Mouse (Mus musculus) kidney, embryonic 14.5 days (tissue): Measurements from ENCODE around the gene Dmp1. TPM values are rescaled to one million over a fixed set of nuclear protein-coding genes. Genes with fewer than 3 reads are reported as not detected.

Experiments used
- ATAC-seq: fragments of 200-750 bp; cut with Nextera tagmentation; 2 replicates; pipeline ENCODE4 v1.8.0; 2017; ENCODE audit warnings: moderate number of reproducible peaks, mild to moderate bottlenecking, moderate TSS enrichment, moderate library complexity; ENCODE audit not compliant: low FRiP score, low TSS enrichment
- H3K27ac ChIP-seq: fragments of 300-500 bp; sonication (generic); 2 replicates; pipeline ENCODE4 v1.5.1; 2014; ENCODE audit warnings: low read depth, mild to moderate bottlenecking, low read length, moderate library complexity, mixed read lengths
- H3K27me3 ChIP-seq: fragments of 300-500 bp; sonication (generic); 2 replicates; pipeline ENCODE4 v1.6.1; 2014; ENCODE audit warnings: mild to moderate bottlenecking, low read length; ENCODE audit not compliant: control insufficient read depth, insufficient read depth
- H3K36me3 ChIP-seq: fragments of 300-500 bp; sonication (generic); 2 replicates; pipeline ENCODE4 v1.6.1; 2014; ENCODE audit warnings: low read length, mixed read lengths; ENCODE audit not compliant: control insufficient read depth, insufficient read depth
- H3K4me1 ChIP-seq: fragments of 300-500 bp; sonication (generic); 2 replicates; pipeline ENCODE4 v1.6.1; 2014; ENCODE audit warnings: low read length, mixed read lengths; ENCODE audit not compliant: control insufficient read depth, insufficient read depth
- H3K4me2 ChIP-seq: fragments of 300-500 bp; sonication (generic); replicated peaks from 2 replicates; pipeline ENCODE4 v1.6.1; 2014; ENCODE audit warnings: low read depth, mild to moderate bottlenecking, low read length
- H3K4me3 ChIP-seq: fragments of 300-500 bp; sonication (generic); 2 replicates; pipeline ENCODE4 v1.5.1; 2014; ENCODE audit warnings: mild to moderate bottlenecking, low read length
- H3K9ac ChIP-seq: fragments of 300-500 bp; sonication (generic); 2 replicates; pipeline ENCODE4 v1.6.1; 2014; ENCODE audit warnings: low read depth, mild to moderate bottlenecking, low read length, moderate library complexity
- H3K9me3 ChIP-seq: fragments of 300-500 bp; sonication (generic); 2 replicates; pipeline ENCODE4 v1.6.1; 2016; ENCODE audit warnings: low read length; ENCODE audit not compliant: control insufficient read depth
- whole genome bisulfite sequencing: fragments of 180-500 bp; shearing (Covaris S2); extraction: QIAGEN DNeasy Blood & Tissue Kit; methylation state at CpG from one replicate; pipeline ENCODE4 v1.1.7; 2014; 5-methylcytosine and 5-hydroxymethylcytosine counted together
- polyA plus RNA-seq: library from polyadenylated mRNA; unstranded; fragments of >200 nt; fragmentation: Nextera tagmentation; extraction: Ambion mirVana; gene quantifications from 2 replicates; pipeline ENCODE4 v1.2.1, GENCODE M21; 2014

The Dmp1 gene
- not detected in 2 replicates for polyA plus RNA-seq

GRCm38 (mm10) chr5:104202351-104202750, at the start of gene Dmp1:
TSS of gene Dmp1 (plus strand) at chr5:104202613.
- H3K36me3 ChIP-seq = no peaks in the 10 kb centered on the region
- no peak within 1 kb of the TSS for H3K4me2 ChIP-seq
- no peaks in the 10 kb centered on the region for H3K4me1 ChIP-seq
- H3K27ac ChIP-seq = no peak within 1 kb of the TSS
- no peak within 1 kb of the TSS for H3K4me3 ChIP-seq
- no peak within 1 kb of the TSS for H3K9ac ChIP-seq
- H3K9me3 ChIP-seq = no peaks in the 10 kb centered on the region
- no peaks in the 10 kb centered on the region for H3K27me3 ChIP-seq
- ATAC-seq = no peak
- WGBS = 66% methylated on average over 5 of the region's 5 CpGs

- H3K9ac ChIP-seq = no peak overlapping the region
- no peaks in the 10 kb centered on the region for H3K4me1 ChIP-seq
- no peak for ATAC-seq
- WGBS = 90% methylated on average over 7 of the region's 7 CpGs
- H3K27ac ChIP-seq = no peak overlapping the region
- no peaks in the 10 kb centered on the region for H3K36me3 ChIP-seq
- H3K4me3 ChIP-seq = no peak overlapping the region
- H3K27me3 ChIP-seq = no peaks in the 10 kb centered on the region
- no peaks in the 10 kb centered on the region for H3K9me3 ChIP-seq
- H3K4me2 ChIP-seq = no peak overlapping the region
Measured at GRCm38 (mm10) chr5:104157701-104158100, 44.7 kb upstream of the Dmp1 start.

GRCm38 (mm10) chr5:104158332-104159052, 43.9 kb upstream of the Dmp1 start:
- Histone ChIP-seq H3K27me3 (no peaks in the 10 kb centered on the region), H3K4me2 (no peak overlapping the region), H3K9me3 (no peaks in the 10 kb centered on the region), H3K36me3 (no peaks in the 10 kb centered on the region), H3K4me3 (no peak overlapping the region), H3K9ac (no peak overlapping the region), H3K4me1 (no peaks in the 10 kb centered on the region), H3K27ac (no peak overlapping the region)
- ATAC-seq = no peak
- WGBS = 77% methylated on average over 7 of the region's 7 CpGs

- no peak overlapping the region for H3K27ac ChIP-seq
- no peak overlapping the region for H3K4me2 ChIP-seq
- no peak overlapping the region for H3K9ac ChIP-seq
- H3K4me3 ChIP-seq = no peak overlapping the region
- H3K27me3 ChIP-seq = no peaks in the 10 kb centered on the region
- H3K36me3 ChIP-seq = no peaks in the 10 kb centered on the region
- WGBS = 73% methylated on average over 3 of the region's 3 CpGs
- no peaks in the 10 kb centered on the region for H3K4me1 ChIP-seq
- no peak for ATAC-seq
- H3K9me3 ChIP-seq = no peaks in the 10 kb centered on the region
Measured at GRCm38 (mm10) chr5:104160581-104160980, 41.8 kb upstream of the Dmp1 start.

- Histone ChIP-seq H3K9me3 (no peaks in the 10 kb centered on the region), H3K36me3 (no peaks in the 10 kb centered on the region), H3K4me3 (no peak overlapping the region), H3K4me1 (no peaks in the 10 kb centered on the region), H3K9ac (no peak overlapping the region), H3K4me2 (no peak overlapping the region), H3K27me3 (no peaks in the 10 kb centered on the region), H3K27ac (no peak overlapping the region)
- ATAC-seq = peak; percentile 57; the same call in 1 of the 2 replicates
- 58% methylated on average over 1 of the region's 1 CpGs for WGBS
Measured at GRCm38 (mm10) chr5:104161390-104161789, 41.0 kb upstream of the Dmp1 start.

GRCm38 (mm10) chr5:104163536-104163935, 38.9 kb upstream of the Dmp1 start:
- Histone ChIP-seq H3K9me3 (no peaks in the 10 kb centered on the region), H3K9ac (no peak overlapping the region), H3K4me3 (no peak overlapping the region), H3K27me3 (no peaks in the 10 kb centered on the region), H3K4me2 (no peak overlapping the region), H3K4me1 (no peaks in the 10 kb centered on the region), H3K27ac (no peak overlapping the region), H3K36me3 (no peaks in the 10 kb centered on the region)
- no peak for ATAC-seq
- WGBS = 84% methylated on average over 4 of the region's 4 CpGs

- no peaks in the 10 kb centered on the region for H3K36me3 ChIP-seq
- no peak within 1 kb of the TSS for H3K27ac ChIP-seq
- no peak within 1 kb of the TSS for H3K9ac ChIP-seq
- H3K9me3 ChIP-seq = no peaks in the 10 kb centered on the region
- no peak within 1 kb of the TSS for H3K4me2 ChIP-seq
- 84% methylated on average over 7 of the region's 7 CpGs for WGBS
- no peak for ATAC-seq
- no peak within 1 kb of the TSS for H3K4me3 ChIP-seq
- no peaks in the 10 kb centered on the region for H3K4me1 ChIP-seq
- no peaks in the 10 kb centered on the region for H3K27me3 ChIP-seq
Measured at GRCm38 (mm10) chr5:104170412-104170811, 32.0 kb upstream of the Dmp1 start, which contains the start of gene Dspp. TSS of gene Dspp (plus strand) at chr5:104170712.

- Histone ChIP-seq H3K4me2 (no peak overlapping the region), H3K27me3 (no peaks in the 10 kb centered on the region), H3K9ac (no peak overlapping the region), H3K4me3 (no peak overlapping the region), H3K36me3 (no peaks in the 10 kb centered on the region), H3K9me3 (no peaks in the 10 kb centered on the region), H3K27ac (no peak overlapping the region), H3K4me1 (no peaks in the 10 kb centered on the region)
- ATAC-seq = no peak
- WGBS = 91% methylated on average over 6 of the region's 6 CpGs
Measured at GRCm38 (mm10) chr5:104173094-104173493, 29.3 kb upstream of the Dmp1 start.

GRCm38 (mm10) chr5:104183743-104184142, 18.7 kb upstream of the Dmp1 start:
- no peak overlapping the region for H3K9ac ChIP-seq
- H3K36me3 ChIP-seq = no peaks in the 10 kb centered on the region
- H3K27ac ChIP-seq = no peak overlapping the region
- WGBS = 91% methylated on average over 1 of the region's 1 CpGs
- ATAC-seq = no peak
- peaks cover 11% of the 10 kb centered on the region for H3K9me3 ChIP-seq
- H3K27me3 ChIP-seq = no peaks in the 10 kb centered on the region
- no peak overlapping the region for H3K4me3 ChIP-seq
- H3K4me1 ChIP-seq = no peaks in the 10 kb centered on the region
- no peak overlapping the region for H3K4me2 ChIP-seq
